Mouse (Mus musculus) adrenal gland, postnatal 36 days (tissue): Measurements from ENCODE around the gene Tle6. TPM values are rescaled to one million over a fixed set of nuclear protein-coding genes. Genes with fewer than 3 reads are reported as not detected.
A peak's percentile ranks its signal among the peaks of the same experiment; 100 is the strongest.

Experiments
- DNase-seq, 2 experiments: peaks; one replicate each; pipeline ENCODE4 v3.0.0; 2021; ENCODE audit warnings: mixed read lengths in 1 of 2
- total RNA-seq, 2 experiments: library from RNA; stranded (reverse); gene quantifications; 2 replicates each; pipeline ENCODE4 v1.2.3; 2021

Gene Tle6
- total RNA-seq, 2 experiments from 2014 or later, result 19.2 to 38.3 TPM

DNA sequence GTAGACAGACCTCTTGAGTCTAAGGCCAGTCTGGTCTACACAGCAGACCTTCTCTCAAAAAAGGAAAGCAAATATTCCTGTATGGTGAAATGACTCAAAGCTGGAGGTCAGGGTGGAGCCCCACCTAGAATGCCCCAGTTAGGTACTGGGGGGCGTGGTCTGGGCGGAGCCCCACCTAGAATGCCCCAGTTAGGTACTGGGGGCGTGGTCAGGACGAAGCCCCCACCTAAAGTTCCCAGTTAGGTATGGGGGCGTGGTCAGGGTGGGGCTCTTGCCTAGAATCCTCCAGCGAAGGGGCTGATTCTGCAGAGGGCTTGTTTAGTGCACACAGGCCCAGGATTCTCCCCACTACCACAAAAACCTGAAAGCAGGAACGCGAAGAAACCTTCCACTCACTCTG lies 22.6 kb upstream of the Tle6 start:
- no peak for DNase-seq

DNA sequence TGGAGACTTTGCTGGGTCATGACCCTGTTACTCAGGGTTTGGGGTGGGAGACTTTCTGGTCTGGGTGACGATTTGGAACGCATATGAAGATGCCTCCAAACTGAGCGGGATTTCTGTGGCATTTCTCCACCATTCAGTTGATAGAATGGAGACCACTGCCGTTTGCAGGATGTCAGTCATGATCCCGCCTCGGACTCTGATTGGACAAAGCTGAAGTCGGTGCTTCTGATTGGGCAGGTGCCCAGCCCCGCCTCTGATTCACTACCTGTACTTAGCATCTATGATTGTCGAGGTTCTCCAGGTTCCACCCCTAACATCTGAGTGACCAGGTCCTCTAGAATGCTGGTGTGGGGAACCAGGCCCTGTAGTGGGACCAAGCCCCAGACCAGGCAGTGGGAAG lies 19.9 kb upstream of the Tle6 start:
- DNase-seq, result no peak

GRCm38 (mm10) chr10:81619976-81620375 lies 19.1 kb upstream of the Tle6 start:
- DNase-seq, result no peak

- DNase-seq, result no peak
Measured at GRCm38 (mm10) chr10:81615486-81615885, 14.6 kb upstream of the Tle6 start.

DNA sequence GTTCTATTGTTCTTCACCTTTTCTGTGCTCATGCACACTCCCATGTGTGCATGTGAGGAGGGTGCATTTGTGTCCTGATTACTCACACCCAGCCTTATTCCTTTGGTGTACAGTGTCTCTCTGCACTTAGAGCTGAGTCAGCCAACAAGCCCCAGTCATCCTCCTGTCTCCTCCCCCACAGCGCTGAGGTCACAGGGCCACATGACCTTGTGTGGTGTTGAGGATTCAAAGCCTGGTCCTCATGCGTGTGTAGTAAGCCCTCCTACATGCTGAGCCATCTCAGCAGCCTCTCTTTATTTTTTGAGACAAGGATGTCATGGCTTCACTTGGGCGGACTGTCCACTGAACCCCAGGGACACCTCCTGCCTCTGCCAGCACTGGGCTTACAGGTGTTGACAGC lies 11.9 kb upstream of the Tle6 start:
- peak; percentile 66 to 77 for DNase-seq

DNA sequence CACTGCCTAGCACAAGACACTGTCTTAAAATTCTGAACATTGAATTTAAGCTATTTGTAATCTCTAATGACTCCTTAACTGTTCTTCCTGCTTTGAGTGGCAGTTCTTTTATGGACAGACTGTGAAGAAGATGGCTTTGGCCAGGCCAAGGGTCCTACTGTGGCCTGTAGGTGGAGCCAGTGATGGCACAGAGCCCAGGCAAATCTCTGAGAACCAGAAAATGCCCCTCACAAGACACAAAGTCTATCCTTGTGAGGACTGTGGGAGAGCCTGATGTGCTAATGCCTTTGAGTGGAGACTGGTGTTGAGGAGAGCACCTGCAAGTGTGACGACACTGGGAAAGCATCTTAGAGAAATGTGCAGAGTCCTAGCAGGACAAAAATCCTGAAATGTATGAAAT lies 7.4 kb upstream of the Tle6 start:
- DNase-seq, result no peak

DNA sequence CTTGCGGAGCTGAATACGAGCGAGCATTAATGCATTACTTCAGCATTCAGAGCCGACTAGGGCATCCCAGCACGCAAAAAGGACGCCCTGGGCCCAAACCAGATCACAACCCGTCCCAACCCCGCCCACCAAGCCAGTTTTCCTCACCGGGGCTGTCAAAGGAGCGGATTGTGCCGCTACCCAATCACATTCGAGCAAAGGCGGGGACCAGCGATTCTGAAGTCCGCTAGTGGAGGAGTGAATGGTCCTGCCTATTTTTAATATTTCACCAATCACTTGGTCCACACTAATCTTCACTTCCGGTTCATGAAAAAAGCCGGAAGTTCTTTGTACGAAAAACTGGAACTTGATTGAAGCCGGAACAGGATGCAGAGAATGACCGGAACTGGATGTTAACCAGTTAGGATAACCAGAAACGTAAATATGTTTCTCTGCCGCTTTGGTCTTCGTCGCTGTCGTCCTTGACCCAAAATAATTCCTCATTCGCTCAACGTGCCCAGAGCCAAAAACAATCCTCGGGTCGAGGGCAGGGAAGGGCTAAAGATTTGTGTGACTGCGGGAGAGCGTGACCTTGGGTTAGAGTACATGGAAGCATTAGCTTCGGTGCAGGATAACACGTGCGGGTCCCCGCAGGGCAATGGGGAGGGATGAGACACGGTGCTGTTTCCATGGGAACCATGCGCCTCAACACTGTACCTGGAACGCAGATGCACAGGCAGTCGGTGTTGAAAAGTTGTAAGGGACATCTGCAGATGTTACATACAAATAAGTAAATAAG lies 5.3 kb upstream of the Tle6 start, which contains the start of gene BC025920:
BC025920 (plus strand) TSS at position 297 of the 778 bp plus-strand sequence.
- DNase-seq, result peak; percentile 96 to 97

GRCm38 (mm10) chr10:81605666-81605973 lies 4.7 kb upstream of the Tle6 start:
- DNase-seq, result peak in 1 of 2 experiments; percentile 41

- DNase-seq, result peak; percentile 85 to 89
Measured at GRCm38 (mm10) chr10:81604968-81605665, 4.2 kb upstream of the Tle6 start.

DNA sequence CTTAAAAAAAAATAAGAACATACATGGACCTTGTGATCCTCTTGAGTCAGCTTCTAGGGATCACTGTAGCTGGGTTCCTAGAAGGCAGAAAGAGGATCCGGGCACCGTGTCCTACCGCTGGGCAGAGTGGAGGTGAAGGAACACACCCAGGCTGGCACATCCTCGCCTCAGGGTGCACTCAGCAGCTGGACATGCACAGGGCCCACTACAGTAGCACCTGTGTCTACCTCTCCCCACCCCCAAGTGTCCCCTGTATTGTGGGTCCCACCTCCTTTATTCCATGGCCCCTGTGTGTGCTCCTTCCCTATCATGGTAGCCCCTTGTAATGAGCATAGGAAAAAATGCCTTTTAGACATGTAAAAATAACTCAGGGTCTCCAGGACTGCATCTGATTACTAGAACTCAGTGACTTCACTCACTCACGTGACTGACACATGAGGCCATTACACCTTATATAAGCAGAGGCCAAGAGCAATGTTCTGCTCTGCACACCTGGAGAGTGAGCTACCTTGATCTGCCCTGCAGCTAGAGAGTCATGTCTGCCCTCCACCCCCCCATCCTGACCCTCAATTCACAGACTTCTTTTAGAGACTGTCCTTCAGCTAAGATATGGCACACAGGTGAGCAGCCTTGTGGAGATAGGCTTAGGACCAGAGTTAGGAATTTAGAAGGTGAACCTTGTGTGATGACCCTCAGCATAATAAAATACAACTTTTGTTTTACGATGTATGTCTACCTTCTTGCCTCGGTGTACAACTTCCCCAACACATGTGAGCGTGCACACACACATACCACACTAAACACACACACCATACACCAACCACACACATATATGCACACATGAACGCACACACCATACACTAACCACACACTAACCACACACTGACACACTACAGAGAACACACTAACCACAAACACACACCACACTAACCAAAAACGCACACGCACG lies 3.4 kb upstream of the Tle6 start:
- no peak for DNase-seq

DNA sequence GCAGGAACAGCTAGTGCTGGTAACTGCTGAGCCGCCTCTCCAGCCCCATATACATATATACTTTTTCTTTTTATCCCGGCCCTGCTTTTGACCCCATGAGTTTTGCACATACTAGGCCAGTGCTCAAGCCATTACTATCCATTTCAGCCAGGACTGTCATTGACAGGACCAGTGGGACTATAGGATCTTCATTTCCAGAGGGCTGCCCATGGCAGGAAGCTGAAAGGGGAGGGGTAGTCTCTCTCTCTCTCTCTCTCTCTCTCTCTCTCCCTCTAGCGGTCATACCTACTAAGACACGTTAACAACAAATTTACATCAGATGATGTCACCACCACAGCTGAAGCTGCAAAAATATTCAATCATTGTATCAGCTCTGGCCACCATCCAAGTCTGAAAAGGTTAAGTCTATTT lies 1.9 kb upstream of the Tle6 start:
- no peak for DNase-seq

DNA sequence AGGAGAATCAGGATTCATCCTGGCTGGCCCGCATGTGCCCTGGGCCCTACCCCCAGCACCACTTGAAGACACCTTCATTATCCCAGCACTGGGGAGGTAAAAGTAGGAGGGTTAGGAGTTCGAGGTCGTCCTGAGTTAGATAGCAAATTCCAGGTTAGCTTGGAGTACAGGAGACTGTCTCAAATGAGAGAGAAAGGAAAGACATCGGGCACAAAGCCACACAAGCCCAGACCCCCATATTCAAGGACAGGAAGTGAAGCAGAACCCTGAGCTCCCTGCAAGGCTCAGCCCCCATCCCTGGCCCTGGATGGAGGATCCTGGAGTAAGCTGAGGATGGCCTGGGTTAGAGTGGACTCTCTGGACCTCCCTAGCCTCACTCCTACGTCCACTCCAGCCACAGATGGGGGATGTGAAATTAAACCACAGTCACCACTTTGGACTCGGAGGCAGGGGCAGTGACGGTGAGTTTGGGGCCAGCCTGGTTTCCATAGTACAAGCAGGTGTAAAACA lies 578 bp upstream of the Tle6 start:
- no peak for DNase-seq

DNA sequence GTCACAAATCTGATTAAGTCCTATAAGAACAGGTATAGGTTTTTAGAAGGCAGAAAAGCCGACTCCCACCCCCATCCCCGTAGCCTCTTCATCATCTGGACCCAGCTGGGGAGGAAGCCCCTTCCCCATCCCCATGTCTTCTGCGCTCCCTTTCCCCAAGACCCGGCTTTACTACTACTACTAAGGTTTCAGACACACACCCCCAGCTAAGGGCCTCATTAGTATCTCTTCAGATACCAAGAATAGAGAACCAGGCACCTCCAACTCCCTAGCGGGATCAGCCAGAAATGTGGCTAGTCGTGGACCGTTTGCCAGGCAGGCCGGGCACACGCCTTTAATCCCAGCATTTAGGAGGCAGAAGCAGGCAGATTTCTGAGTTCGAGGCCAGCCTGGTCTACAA lies 777 bp downstream of the Tle6 start:
- no peak for DNase-seq

DNA sequence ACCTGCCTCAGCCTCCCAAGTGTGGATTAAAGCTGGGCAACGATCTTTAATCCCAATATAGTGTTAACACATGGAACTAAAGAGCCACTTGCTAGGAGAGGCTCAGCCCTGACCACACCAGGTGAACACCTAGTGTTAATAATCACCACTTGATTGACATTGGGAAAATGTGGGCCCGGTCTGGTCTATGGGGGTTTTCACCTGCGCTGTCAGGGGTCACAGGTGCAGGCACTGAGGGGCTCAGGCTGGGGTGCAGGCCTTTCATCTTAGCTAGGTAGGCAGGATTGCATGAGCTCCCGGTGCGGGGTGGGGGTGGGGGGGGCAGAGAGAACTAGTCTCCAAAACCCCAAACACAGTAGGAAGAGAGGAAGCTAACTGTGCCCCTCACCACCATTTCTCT lies 1.2 kb downstream of the Tle6 start:
- no peak for DNase-seq

DNA sequence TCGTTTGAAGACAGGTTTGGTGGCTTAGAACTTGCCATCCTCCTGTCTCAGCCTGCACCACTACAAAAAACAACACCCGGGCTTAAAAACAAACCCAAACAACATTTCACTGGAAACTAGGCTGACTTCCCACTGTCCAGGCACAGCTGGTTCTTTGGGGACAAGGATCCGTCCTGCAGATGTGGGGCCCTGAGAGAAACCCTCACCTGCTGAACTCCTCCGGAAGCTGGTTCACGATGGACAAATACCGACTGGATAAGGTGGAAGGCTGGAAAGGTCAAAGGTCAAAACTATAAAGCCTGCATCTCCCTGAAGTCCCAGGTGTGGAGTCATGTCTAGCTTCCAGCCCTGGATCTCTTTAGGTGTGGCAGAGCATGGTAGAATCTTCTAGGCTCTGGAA lies 2.0 kb downstream of the Tle6 start:
- no peak for DNase-seq

GRCm38 (mm10) chr10:81598342-81598741 lies 2.5 kb downstream of the Tle6 start:
- DNase-seq, result no peak

DNA sequence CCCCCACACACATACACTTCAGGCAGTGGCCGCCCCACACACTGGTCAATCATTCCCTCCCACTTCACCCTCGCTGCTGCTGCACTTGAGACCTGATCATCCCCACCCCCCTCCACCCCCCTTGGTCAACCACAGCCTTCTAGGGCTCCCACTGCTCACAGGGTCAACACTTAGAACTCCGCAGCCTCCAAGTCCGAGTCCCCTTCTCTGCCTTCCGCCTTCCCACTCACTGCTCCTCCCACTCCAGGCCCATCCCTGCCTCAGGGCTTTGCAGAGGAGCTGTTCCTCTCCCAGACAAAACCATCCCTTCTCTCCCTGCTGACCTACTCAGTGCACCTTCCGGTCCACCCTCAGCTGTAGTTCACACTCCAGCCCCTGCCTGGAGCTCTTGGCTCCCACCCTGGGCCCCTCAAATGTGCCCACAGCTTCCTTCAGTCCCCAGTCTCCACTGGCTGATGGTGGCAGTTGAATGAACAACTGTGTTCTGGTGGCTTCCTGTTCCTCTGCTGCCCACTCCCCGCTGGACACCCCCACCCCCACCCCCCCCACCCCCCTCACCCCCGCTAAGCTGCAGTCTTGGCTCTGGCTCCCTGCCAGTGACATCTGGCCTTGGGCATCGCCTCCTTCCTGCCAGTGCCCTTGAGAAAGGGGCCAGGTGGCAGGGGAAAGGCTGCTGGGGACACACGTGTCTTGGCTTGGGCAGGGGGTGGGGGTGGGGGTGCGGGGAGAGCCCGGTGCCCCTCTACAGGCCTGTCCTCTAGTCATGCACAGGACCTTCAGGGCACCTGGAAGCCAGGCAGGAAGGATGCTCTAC lies 3.5 kb downstream of the Tle6 start:
- DNase-seq, result peak; percentile 78 to 82

DNA sequence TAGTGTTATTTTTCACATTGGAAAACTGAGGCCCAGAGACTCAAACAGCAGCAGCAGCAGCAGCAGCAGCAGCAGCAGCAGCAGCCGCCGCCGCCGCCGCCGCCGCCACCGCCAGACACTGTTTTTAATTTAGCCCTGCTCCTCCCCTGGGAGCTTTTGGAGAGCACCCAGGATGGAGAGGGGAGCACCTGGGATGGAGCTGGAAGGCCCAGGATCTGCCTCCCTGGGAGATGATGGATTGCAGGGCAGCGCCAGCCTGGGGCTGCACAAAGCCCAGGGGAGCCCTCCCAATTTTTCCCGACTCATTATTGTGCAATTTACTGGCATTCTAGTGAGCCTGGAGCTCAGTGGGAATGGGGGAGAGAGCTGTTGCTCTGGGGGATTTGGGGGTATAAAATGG lies 4.3 kb downstream of the Tle6 start:
- peak; percentile 48 to 74 for DNase-seq

DNA sequence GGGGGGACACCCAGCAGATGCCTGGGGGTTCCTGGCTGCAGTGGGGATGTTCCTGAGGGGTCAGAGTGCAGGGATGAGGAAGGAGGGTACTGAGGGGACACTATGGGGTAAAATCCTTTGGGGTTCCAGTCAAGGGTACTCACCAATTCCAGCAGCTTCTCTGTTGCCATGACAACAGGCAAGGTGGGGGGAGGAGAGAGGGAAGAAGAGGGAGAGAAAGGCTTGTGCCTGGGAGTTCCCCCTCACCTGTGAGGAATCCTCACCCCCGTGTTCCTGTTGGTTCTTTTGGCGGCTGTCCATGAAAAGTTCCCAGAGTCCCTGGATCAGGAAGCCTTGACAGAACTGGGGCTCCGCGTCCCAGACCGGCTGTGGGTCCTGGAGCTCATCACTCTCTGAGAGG lies 5.3 kb downstream of the Tle6 start:
- no peak for DNase-seq

DNA sequence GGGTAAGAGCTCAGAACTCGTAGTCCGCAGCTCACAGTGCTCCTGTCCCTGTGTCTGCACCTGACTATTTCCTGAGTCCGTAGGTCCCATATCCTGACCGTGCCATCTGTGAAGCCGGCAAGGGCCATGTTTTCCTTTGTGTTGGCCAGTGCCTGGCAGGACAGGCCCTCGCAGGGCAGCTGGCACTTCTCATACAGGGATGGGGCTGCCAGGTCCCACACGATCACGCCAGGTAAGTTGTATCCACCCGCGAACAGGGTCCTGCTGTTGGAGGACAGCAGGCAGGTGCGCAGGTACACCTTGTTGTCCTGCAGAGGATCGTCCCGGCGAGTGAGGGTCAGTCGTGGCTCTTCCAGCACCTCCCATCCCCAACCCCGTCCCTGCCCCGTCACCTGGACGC lies 6.9 kb downstream of the Tle6 start:
- DNase-seq, result no peak

- DNase-seq, result no peak
Measured at GRCm38 (mm10) chr10:81593223-81593622, 7.7 kb downstream of the Tle6 start.

DNA sequence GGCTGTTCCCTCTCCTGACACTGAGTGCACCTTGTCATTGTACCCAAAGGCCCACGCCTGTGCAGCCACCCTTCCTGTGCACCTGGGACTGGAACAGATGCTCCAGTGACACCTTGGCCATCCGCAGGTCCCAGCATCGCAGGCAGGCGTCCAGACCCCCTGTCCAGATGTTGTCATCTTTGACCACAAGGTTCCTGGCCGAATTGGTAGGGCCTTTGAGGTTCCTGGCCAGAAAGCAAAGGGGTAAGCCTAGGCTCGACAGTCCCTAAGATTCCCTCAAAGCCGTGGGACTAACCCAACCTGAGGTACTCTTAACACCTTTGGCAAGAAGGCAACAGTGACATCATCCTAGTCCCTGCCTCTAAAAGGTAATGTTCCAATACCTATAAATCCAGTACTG lies 8.2 kb downstream of the Tle6 start:
- no peak for DNase-seq
